Mouse (Mus musculus): ENCODE measurements around the gene Arpc3. TPM values are rescaled to one million over a fixed set of nuclear protein-coding genes. Genes with fewer than 3 reads are reported as not detected.

Gene Arpc3
- polyA plus RNA-seq, 1 experiment from 2014 or later = 129 TPM

GRCm38 (mm10) chr5:122377101-122377833, 14.4 kb upstream of the Arpc3 start:
- no peak overlapping the region for H3K4me2 ChIP-seq (replicated peaks)
- WGBS = 87% methylated on average over 4 of the region's 4 CpGs
- H3K9ac ChIP-seq = no peak overlapping the region
- H3K27me3 ChIP-seq = no peaks in the 10 kb centered on the region
- no peaks in the 10 kb centered on the region for H3K9me3 ChIP-seq (replicated peaks)
- H3K27ac ChIP-seq (replicated peaks) = no peak overlapping the region
- peaks cover 12% of the 10 kb centered on the region for H3K4me1 ChIP-seq
- ATAC-seq (ENCODE audit: insufficient number of reproducible peaks, low FRiP score, low TSS enrichment, low read depth) = no peak
- no peak overlapping the region for H3K4me3 ChIP-seq (replicated peaks)
- peaks cover 43% of the 10 kb centered on the region for H3K36me3 ChIP-seq

- ATAC-seq (ENCODE audit: insufficient number of reproducible peaks, low FRiP score, low TSS enrichment, low read depth) = no peak
- Histone ChIP-seq H3K4me1 (peaks cover 6% of the 10 kb centered on the region), H3K27ac (replicated peaks) (no peak overlapping the region), H3K4me2 (replicated peaks) (no peak overlapping the region), H3K27me3 (no peaks in the 10 kb centered on the region), H3K36me3 (peaks cover 49% of the 10 kb centered on the region), H3K9me3 (replicated peaks) (no peaks in the 10 kb centered on the region), H3K9ac (no peak overlapping the region), H3K4me3 (replicated peaks) (no peak overlapping the region)
- 90% methylated on average over 12 of the region's 12 CpGs for WGBS
Observed at GRCm38 (mm10) chr5:122378171-122378570, 13.5 kb upstream of the Arpc3 start.

DNA sequence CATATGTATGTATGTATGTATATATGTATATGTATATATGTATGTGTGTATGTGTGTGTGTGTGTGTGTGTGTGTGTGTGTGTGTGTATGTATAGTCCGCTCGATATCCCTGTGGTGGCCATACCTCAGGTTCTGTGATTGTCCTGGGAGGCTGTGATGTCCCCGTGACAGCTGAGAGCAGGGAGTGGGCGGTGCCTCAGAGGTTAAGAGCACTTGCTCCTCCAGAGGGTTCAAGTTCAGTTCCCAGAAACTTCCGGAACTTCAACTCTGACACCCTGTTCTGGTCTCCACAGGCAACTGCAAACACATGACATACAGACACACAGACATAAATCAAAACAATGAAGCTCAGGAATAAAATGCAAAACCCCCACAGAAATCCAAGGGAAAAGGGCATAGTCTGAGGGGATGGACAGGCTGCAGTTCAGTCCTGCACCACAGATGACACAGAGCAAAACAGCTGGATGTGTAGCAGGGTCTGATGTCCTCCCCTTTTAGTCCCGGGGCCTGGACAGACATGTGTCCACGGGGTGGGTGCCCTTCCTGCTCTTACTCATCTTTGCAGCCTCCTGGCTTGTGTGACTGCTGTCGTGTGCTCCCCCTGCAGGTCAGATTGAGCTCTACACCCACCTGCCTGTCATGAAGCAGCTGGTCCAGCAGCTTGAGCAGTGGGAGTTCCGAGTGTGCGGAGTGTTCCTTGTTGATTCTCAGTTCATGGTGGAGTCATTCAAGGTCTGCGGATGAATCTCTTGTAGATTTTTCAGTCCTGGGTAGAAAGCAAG, 12.1 kb upstream of the Arpc3 start:
- Histone ChIP-seq H3K4me3 (replicated peaks) (no peak overlapping the region), H3K4me1 (no peaks in the 10 kb centered on the region), H3K9me3 (replicated peaks) (no peaks in the 10 kb centered on the region), H3K27me3 (no peaks in the 10 kb centered on the region), H3K9ac (no peak overlapping the region), H3K4me2 (replicated peaks) (no peak overlapping the region), H3K27ac (replicated peaks) (no peak overlapping the region), H3K36me3 (peaks cover 46% of the 10 kb centered on the region)
- peak; percentile 34; the same call in 1 of the 2 replicates for ATAC-seq (ENCODE audit: insufficient number of reproducible peaks, low FRiP score, low TSS enrichment, low read depth)
- 55% methylated on average over 11 of the region's 11 CpGs for WGBS

GRCm38 (mm10) chr5:122390006-122390405, 1.7 kb upstream of the Arpc3 start:
- Histone ChIP-seq H3K4me3 (replicated peaks) (no peak overlapping the region), H3K4me2 (replicated peaks) (no peak overlapping the region), H3K36me3 (no peaks in the 10 kb centered on the region), H3K9ac (no peak overlapping the region), H3K27ac (replicated peaks) (no peak overlapping the region), H3K9me3 (replicated peaks) (no peaks in the 10 kb centered on the region), H3K4me1 (peaks cover 11% of the 10 kb centered on the region), H3K27me3 (no peaks in the 10 kb centered on the region)
- no peak for ATAC-seq (ENCODE audit: insufficient number of reproducible peaks, low FRiP score, low TSS enrichment, low read depth)
- WGBS = 86% methylated on average over 5 of the region's 5 CpGs

- no peak for ATAC-seq (ENCODE audit: insufficient number of reproducible peaks, low FRiP score, low TSS enrichment, low read depth)
- H3K36me3 ChIP-seq = no peaks in the 10 kb centered on the region
- no peaks in the 10 kb centered on the region for H3K27me3 ChIP-seq
- no peak overlapping the region for H3K9ac ChIP-seq
- no peak overlapping the region for H3K4me2 ChIP-seq (replicated peaks)
- no peaks in the 10 kb centered on the region for H3K9me3 ChIP-seq (replicated peaks)
- H3K4me3 ChIP-seq (replicated peaks) = no peak overlapping the region
- H3K27ac ChIP-seq (replicated peaks) = no peak overlapping the region
- peaks cover 11% of the 10 kb centered on the region for H3K4me1 ChIP-seq
Observed at GRCm38 (mm10) chr5:122390671-122391070, 1.0 kb upstream of the Arpc3 start.

- no peak overlapping the region for H3K9ac ChIP-seq
- peak overlapping the region; percentile 76 for H3K4me3 ChIP-seq (replicated peaks)
- ATAC-seq (ENCODE audit: insufficient number of reproducible peaks, low FRiP score, low TSS enrichment, low read depth) = no peak
- 53% methylated on average over 16 of the region's 16 CpGs for WGBS
- no peaks in the 10 kb centered on the region for H3K9me3 ChIP-seq (replicated peaks)
- peak overlapping the region; percentile 77 for H3K4me2 ChIP-seq (replicated peaks)
- H3K27me3 ChIP-seq = no peaks in the 10 kb centered on the region
- H3K27ac ChIP-seq (replicated peaks) = no peak overlapping the region
- peaks cover 11% of the 10 kb centered on the region for H3K4me1 ChIP-seq
- no peaks in the 10 kb centered on the region for H3K36me3 ChIP-seq
Observed at GRCm38 (mm10) chr5:122391178-122391785, 396 bp upstream of the Arpc3 start.

DNA sequence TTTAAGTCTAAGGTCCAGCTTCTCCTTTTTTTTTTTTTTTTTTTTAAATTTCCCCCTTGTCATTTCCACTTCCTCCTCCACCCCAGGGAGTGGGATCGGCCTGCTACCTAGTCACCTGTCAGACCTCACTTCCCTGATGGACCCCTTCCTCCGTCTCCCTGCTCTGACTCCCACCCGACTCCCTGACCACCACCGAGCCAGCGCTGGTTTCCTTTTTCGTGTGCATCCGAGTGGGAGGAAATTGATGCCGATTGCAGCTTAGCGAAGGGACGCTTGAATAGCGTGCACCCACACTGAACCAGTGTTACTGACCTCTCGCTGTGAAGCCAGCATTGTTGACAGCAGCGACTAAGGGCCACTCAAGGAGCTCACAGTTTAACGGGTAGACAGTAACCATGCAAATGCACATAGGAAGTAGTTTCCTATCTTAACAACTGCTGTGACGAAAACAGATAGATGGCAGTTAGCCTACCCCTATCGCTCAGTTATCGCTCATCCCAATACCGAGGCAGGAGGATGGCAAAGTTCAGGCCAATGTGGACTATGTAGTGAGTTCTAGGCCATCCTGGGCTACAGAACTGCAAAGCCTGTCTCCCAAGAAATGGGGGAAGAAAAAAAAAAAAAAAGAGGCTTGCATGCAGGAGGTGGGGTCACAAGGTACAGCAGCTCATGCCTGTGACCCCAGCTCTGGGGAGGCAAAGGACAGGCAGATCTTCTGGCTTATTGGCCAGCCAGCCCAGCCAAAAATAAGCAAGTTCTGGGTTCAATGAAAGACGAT, 738 bp downstream of the Arpc3 start:
- Histone ChIP-seq H3K4me2 (replicated peaks) (peak overlapping the region; percentile 77), H3K36me3 (peaks cover 10% of the 10 kb centered on the region; the same call in 1 of the 2 replicates), H3K9ac (peak overlapping the region; percentile 68), H3K27ac (replicated peaks) (0 out of 2 replicates have a peak overlapping the region, but pooled peaks have one; percentile 24), H3K4me3 (replicated peaks) (peak overlapping the region; percentile 76), H3K9me3 (replicated peaks) (no peaks in the 10 kb centered on the region), H3K4me1 (peaks cover 11% of the 10 kb centered on the region), H3K27me3 (no peaks in the 10 kb centered on the region)
- WGBS = 13% methylated on average over 19 of the region's 19 CpGs
- ATAC-seq (ENCODE audit: insufficient number of reproducible peaks, low FRiP score, low TSS enrichment, low read depth) = no peak

- Histone ChIP-seq H3K36me3 (peaks cover 18% of the 10 kb centered on the region; the same call in 1 of the 2 replicates), H3K27me3 (no peaks in the 10 kb centered on the region), H3K4me2 (replicated peaks) (no peak overlapping the region), H3K4me3 (replicated peaks) (no peak overlapping the region), H3K9ac (no peak overlapping the region), H3K27ac (replicated peaks) (no peak overlapping the region), H3K9me3 (replicated peaks) (no peaks in the 10 kb centered on the region), H3K4me1 (peaks cover 11% of the 10 kb centered on the region)
- WGBS = 48% methylated on average over 2 of the region's 2 CpGs
- ATAC-seq (ENCODE audit: insufficient number of reproducible peaks, low FRiP score, low TSS enrichment, low read depth) = no peak
Observed at GRCm38 (mm10) chr5:122393887-122394286, 2.2 kb downstream of the Arpc3 start.

DNA sequence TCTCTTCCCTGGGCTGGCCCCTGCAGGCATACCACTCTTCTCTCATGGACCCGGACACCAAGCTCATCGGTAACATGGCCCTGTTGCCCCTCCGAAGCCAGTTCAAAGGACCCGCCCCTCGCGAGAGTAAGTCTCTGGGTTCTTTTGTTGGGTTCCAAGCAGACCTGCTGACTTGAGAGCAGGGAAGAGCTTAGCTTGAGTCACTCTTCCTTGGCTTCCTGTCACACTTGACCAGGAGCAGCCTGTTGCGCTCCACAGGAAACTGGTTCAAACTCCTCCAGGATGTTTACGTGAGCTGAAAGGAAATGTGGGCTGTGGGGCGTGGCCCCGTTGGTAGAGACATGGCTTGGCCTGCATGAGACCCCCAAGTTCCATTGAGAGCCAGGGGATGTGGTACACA, 5.1 kb downstream of the Arpc3 start:
- WGBS = 89% methylated on average over 10 of the region's 10 CpGs
- H3K9me3 ChIP-seq (replicated peaks) = no peaks in the 10 kb centered on the region
- no peak overlapping the region for H3K4me2 ChIP-seq (replicated peaks)
- peaks cover 38% of the 10 kb centered on the region for H3K36me3 ChIP-seq
- H3K9ac ChIP-seq = no peak overlapping the region
- ATAC-seq (ENCODE audit: insufficient number of reproducible peaks, low FRiP score, low TSS enrichment, low read depth) = 0 out of 2 replicates have a peak, but pooled peaks have one; percentile 16
- H3K27ac ChIP-seq (replicated peaks) = no peak overlapping the region
- peaks cover 11% of the 10 kb centered on the region for H3K4me1 ChIP-seq
- H3K4me3 ChIP-seq (replicated peaks) = no peak overlapping the region
- no peaks in the 10 kb centered on the region for H3K27me3 ChIP-seq

- 89% methylated on average over 8 of the region's 8 CpGs for WGBS
- peaks cover 45% of the 10 kb centered on the region for H3K36me3 ChIP-seq
Observed at GRCm38 (mm10) chr5:122397495-122397894, 5.8 kb downstream of the Arpc3 start.

DNA sequence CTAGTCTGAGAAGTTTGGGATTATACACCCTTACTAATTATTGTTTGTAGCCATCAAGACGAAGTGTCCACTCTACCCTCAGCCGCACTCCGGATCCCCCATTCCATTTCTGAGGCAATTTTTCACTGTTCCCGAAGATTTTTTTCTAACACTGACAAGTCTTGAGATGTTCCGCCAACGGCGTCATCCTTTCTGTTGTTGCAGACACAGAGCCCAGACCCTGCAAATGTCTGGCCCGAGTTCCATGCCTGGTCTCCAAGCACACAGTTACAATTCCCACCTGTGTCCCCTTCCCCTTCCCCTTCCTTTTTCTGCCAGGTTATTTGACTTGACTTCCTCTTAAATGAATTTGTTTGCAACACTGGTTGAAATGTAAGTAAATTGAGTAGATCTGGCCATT, 8.2 kb downstream of the Arpc3 start:
- Histone ChIP-seq H3K36me3 (peaks cover 69% of the 10 kb centered on the region), H3K4me1 (no peaks in the 10 kb centered on the region), H3K9me3 (replicated peaks) (no peaks in the 10 kb centered on the region), H3K27ac (replicated peaks) (no peak overlapping the region), H3K9ac (no peak overlapping the region), H3K4me3 (replicated peaks) (no peak overlapping the region), H3K4me2 (replicated peaks) (no peak overlapping the region), H3K27me3 (no peaks in the 10 kb centered on the region)
- WGBS = 92% methylated on average over 8 of the region's 8 CpGs
- no peak for ATAC-seq (ENCODE audit: insufficient number of reproducible peaks, low FRiP score, low TSS enrichment, low read depth)

More at GRCm38 (mm10) chr5:122397495-122397894, 5.8 kb downstream of the Arpc3 start:
- no peak overlapping the region for H3K27ac ChIP-seq (replicated peaks)
- H3K27me3 ChIP-seq = no peaks in the 10 kb centered on the region
- peaks cover 9% of the 10 kb centered on the region for H3K4me1 ChIP-seq
- no peak overlapping the region for H3K4me2 ChIP-seq (replicated peaks)
- H3K4me3 ChIP-seq (replicated peaks) = no peak overlapping the region
- no peaks in the 10 kb centered on the region for H3K9me3 ChIP-seq (replicated peaks)
- no peak for ATAC-seq (ENCODE audit: insufficient number of reproducible peaks, low FRiP score, low TSS enrichment, low read depth)
- H3K9ac ChIP-seq = no peak overlapping the region
